Mouse (Mus musculus) brain, embryonic 14.5 days (tissue): ENCODE results near the gene Ceacam9. TPM values are rescaled to one million over a fixed set of nuclear protein-coding genes. Genes with fewer than 3 reads are reported as not detected.
"Not testable (repeated sequence)": the region's sequence is repeated elsewhere in the genome, so short reads cannot be mapped to it uniquely, and the experiment has no call there.

Experiments used
- DNase-seq: peaks from one replicate; pipeline ENCODE4 v3.0.0-alpha.2; 2011; ENCODE audit warnings: low read depth
- CTCF ChIP-seq: fragments of 200-500 bp; IDR thresholded peaks from 2 replicates; pipeline ENCODE4 v1.5.1; 2012; ENCODE audit warnings: inconsistent platforms, mild to moderate bottlenecking, moderate library complexity, borderline replicate concordance; ENCODE audit not compliant: insufficient read depth, insufficient read length; ENCODE audit errors: extremely low read depth
- POLR2A ChIP-seq: fragments of 200-500 bp; IDR thresholded peaks from 2 replicates; pipeline ENCODE4 v1.6.1; 2012; ENCODE audit warnings: mild to moderate bottlenecking, inconsistent platforms, borderline replicate concordance; ENCODE audit not compliant: poor library complexity, insufficient read depth, insufficient read length, severe bottlenecking; ENCODE audit errors: extremely low read depth
- polyA plus RNA-seq: library from polyadenylated mRNA; depleted of rRNA; stranded (reverse); fragments of >200 nt; gene quantifications from 2 replicates; pipeline ENCODE4 v1.2.3, GENCODE M21; 2012

Ceacam9 gene
- polyA plus RNA-seq, 1 experiment = not detected

- no peak for DNase-seq
- no peak for TF ChIP-seq POLR2A
- 0 out of 2 replicates have a peak, but pooled peaks have one; percentile 12 for TF ChIP-seq CTCF
Measured at GRCm38 (mm10) chr7:16712633-16713415, 8.9 kb upstream of the Ceacam9 start.

GRCm38 (mm10) chr7:16716456-16717152 is 5.1 kb upstream of the Ceacam9 start:
- not testable (repeated sequence) for DNase-seq

GRCm38 (mm10) chr7:16722490-16722889 is 761 bp downstream of the Ceacam9 start:
- DNase-seq = not testable (repeated sequence)

- DNase-seq = peak; percentile 88
- peak; percentile 76 for TF ChIP-seq CTCF
- TF ChIP-seq POLR2A = no peak
Measured at GRCm38 (mm10) chr7:16728596-16729348, 7.0 kb downstream of the Ceacam9 start.

DNA sequence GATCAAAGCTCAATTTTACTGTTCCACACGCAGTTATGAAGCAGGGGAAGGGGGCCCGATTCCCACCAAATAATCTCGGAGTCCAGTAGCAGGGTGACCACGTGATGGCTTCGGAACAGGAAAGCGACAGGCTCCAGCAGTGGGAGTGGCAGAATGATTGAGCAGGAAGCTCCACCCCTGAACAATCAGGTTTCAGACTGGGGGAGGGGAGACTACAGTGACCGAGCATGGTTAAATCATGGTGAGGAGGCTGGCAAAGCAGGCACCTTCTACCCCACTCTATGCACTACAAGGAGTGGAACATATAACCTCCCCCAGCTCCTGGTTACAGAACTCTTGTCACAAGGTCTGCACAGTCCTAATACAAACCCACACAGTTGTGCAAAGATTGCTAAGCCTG is 7.8 kb downstream of the Ceacam9 start:
- peak; percentile 39 for DNase-seq

- no peak for DNase-seq
- TF ChIP-seq CTCF (no peak), POLR2A (no peak)
Measured at GRCm38 (mm10) chr7:16730791-16731190, 9.1 kb downstream of the Ceacam9 start.

- DNase-seq = no peak
- no peak for TF ChIP-seq POLR2A
- no peak for TF ChIP-seq CTCF
Measured at GRCm38 (mm10) chr7:16731893-16732422, 10.2 kb downstream of the Ceacam9 start.

DNA sequence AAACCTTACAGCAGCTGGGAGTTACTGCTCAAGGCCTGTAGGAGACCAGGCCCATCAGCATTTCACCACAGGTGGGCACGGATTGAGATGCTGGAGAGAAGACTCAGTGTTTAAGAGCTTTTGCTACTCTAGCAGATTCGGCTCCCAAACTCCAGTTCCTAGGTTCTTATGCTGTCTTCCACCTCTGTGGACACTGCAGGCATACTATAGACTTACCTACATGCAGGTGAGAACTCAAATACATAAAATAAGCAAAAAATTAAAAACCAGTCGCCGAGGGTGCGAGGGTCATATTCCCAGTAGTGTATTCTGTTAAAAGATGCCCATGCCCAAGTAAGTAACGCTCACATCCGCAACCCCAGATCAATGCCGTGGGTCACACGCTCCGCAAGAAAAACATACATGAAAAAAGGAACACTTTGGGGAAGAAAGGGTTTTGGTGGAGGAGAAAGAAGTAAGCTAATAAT is 15.9 kb downstream of the Ceacam9 start:
- TF ChIP-seq CTCF (no peak), POLR2A (no peak)
- DNase-seq = no peak

GRCm38 (mm10) chr7:16738073-16738696 is 16.5 kb downstream of the Ceacam9 start, which contains the start of gene Ap2s1:
Gene Ap2s1 (plus strand): TSS chr7:16738410.
- DNase-seq = peak; percentile 100
- TF ChIP-seq CTCF = no peak
- TF ChIP-seq POLR2A = peak; percentile 27; the same call in 1 of the 2 replicates

DNA sequence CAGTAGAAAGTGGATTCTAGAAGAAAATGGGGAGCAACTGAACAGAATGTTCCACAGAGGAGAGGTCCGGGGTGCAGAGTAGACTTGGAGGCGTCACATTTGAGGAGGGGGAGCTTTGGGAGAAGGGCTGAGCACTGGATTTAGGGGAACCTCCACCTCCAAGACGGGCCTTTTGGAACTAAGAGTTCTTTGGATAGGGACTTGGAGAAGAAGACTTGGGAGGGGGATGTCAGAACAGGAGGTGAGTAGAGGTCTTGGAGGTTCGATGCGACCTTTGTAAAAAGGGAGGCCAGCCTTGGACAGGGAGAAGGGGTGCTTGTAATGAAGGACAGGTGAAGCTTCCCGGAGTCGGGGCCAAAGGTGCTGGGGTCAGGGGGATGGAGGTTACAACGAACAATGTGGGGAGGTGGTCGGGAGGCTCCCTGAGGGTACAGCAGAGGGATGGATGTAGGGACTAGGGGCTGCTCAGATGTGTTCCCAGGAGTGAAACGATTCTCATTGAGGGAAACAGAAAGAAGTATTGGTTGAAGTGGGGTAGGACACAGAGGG is 17.4 kb downstream of the Ceacam9 start:
- DNase-seq = no peak
- no peak for TF ChIP-seq POLR2A
- no peak for TF ChIP-seq CTCF

- DNase-seq = no peak
- TF ChIP-seq CTCF = no peak
- TF ChIP-seq POLR2A = no peak
Measured at GRCm38 (mm10) chr7:16745373-16745772, 23.6 kb downstream of the Ceacam9 start.
